Mouse (Mus musculus): ENCODE measurements at regions not wholly inside any gene's neighbourhood (a gene's known extent, or its start where the extent isn't known, plus 50 kb on each side); places are given as distances from the start of the nearest gene placed in this dataset.

DNA sequence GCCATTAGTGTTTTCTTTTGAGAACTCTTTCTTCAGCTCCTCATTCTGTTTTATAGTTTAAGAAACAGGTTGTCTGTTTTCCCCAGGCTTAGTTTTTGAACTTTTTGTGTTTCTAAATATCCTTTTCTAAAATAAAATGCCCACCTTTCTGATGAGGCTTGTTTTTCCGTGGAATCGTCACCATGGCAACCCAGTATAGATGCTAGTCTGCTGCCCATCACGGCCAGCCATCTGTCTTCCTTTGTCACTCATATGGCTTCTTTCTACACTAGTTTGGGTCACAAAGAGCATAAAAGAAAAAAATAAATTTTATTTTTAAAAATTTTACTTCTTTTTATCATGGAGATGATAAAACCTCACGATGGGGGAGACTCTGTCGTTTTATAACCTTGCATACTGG, 93.7 kb upstream of the Cox10 start:
- H3K9me3 ChIP-seq (replicated peaks; ENCODE audit: low read length): no peaks in the 10 kb centered on the region
- no peak overlapping the region for H3K4me3 ChIP-seq (replicated peaks; ENCODE audit: low read depth, low read length)
- ATAC-seq (replicated peaks; ENCODE audit: low FRiP score, low read depth) (no peak), DNase-seq (ENCODE audit: low spot score) (no peak)
- 74% methylated on average over 5 of the region's 5 CpGs for WGBS
- H3K4me1 ChIP-seq (replicated peaks; ENCODE audit: insufficient read depth, low read length): no peaks in the 10 kb centered on the region
- H3K9ac ChIP-seq (ENCODE audit: low read depth, low read length): no peak overlapping the region
- no peaks in the 10 kb centered on the region for H3K36me3 ChIP-seq (ENCODE audit: insufficient read depth, low read length)
- no peak overlapping the region for H3K4me2 ChIP-seq (ENCODE audit: low read length)
- no peak overlapping the region for H3K27ac ChIP-seq
- TF ChIP-seq CTCF (IDR thresholded peaks at IDR 0.05; ENCODE audit: low read depth): no peak
- H3K27me3 ChIP-seq (ENCODE audit: insufficient read depth, low read length): no peaks in the 10 kb centered on the region

DNA sequence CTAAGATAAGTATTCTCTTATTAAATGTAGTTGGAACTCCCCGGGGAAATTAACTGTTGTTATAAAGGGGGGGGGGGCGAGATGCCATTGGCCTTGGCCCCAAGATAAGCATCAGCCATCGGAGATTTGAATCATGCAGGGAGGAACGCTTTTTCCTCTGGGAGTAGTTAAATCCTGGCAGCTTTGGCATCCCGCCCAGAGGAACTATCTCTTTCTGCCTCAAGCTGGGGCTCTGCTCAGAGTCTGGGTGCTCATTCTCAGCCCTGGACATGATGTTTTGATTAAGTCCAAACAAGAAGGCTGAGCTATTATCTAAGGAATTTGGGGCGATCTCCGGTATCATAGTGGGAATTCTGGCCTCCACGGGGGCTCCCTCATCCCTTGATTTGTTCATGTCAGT, 89.4 kb upstream of the Cox10 start:
- Histone ChIP-seq H3K9ac (ENCODE audit: low read depth, low read length) (no peak overlapping the region), H3K27me3 (ENCODE audit: insufficient read depth, low read length) (no peaks in the 10 kb centered on the region), H3K9me3 (replicated peaks; ENCODE audit: low read length) (no peaks in the 10 kb centered on the region), H3K4me3 (replicated peaks; ENCODE audit: low read depth, low read length) (no peak overlapping the region), H3K36me3 (ENCODE audit: insufficient read depth, low read length) (no peaks in the 10 kb centered on the region), H3K4me2 (ENCODE audit: low read length) (no peak overlapping the region), H3K27ac (no peak overlapping the region), H3K4me1 (replicated peaks; ENCODE audit: insufficient read depth, low read length) (no peaks in the 10 kb centered on the region)
- WGBS: 50% methylated on average over 8 of the region's 8 CpGs
- peak; percentile 40 for DNase-seq (ENCODE audit: low spot score)
- no peak for ATAC-seq (replicated peaks; ENCODE audit: low FRiP score, low read depth)
- no peak for TF ChIP-seq CTCF (IDR thresholded peaks at IDR 0.05; ENCODE audit: low read depth)

DNA sequence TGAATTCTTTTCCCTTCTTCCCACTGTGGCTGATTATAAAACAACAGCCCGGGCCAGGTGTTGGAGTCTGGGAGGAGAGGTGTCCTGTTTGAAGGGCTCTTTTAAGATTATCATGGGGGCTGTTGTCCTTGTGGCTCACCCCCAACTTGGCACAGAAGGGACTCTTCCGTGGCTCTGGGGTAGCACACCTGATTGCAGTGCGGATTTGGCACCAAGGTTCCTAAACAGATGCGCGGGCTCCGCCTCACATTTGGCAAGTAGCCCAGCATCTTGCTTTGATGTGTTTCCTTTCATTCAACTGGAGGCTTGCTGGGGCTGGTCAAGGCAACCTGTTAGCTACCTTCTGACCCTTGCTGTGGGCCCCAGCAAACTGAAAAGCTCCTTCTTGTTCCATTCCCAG, 85.5 kb upstream of the Cox10 start:
- no peak for TF ChIP-seq CTCF (IDR thresholded peaks at IDR 0.05; ENCODE audit: low read depth)
- ATAC-seq (replicated peaks; ENCODE audit: low FRiP score, low read depth) (no peak), DNase-seq (ENCODE audit: low spot score) (no peak)
- no peak overlapping the region for H3K27ac ChIP-seq
- no peaks in the 10 kb centered on the region for H3K9me3 ChIP-seq (replicated peaks; ENCODE audit: low read length)
- no peaks in the 10 kb centered on the region for H3K27me3 ChIP-seq (ENCODE audit: insufficient read depth, low read length)
- H3K36me3 ChIP-seq (ENCODE audit: insufficient read depth, low read length): no peaks in the 10 kb centered on the region
- no peak overlapping the region for H3K9ac ChIP-seq (ENCODE audit: low read depth, low read length)
- H3K4me1 ChIP-seq (replicated peaks; ENCODE audit: insufficient read depth, low read length): no peaks in the 10 kb centered on the region
- H3K4me2 ChIP-seq (ENCODE audit: low read length): no peak overlapping the region
- H3K4me3 ChIP-seq (replicated peaks; ENCODE audit: low read depth, low read length): no peak overlapping the region
- 48% methylated on average over 6 of the region's 6 CpGs for WGBS

DNA sequence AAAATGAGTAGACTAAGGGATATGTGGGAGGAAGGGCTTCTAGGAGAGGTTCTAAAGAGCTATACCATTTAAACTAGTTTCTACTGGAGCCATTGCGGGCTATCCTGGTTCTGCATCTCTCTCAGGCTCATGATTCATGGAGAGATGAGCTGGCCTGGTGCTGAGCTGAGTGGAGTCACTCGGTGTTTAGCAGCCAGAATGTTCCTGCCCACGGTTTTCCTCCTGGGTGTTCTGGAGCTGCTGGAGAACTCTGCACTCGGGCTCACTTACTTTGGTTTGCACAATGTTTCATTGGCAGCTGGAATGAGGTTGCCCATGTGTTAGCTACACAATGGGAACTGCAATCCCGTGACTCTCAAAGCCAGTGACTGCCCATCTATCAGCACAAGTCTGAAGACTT, 79.0 kb upstream of the Cox10 start:
- no peak overlapping the region for H3K9ac ChIP-seq (ENCODE audit: low read depth, low read length)
- H3K4me2 ChIP-seq (ENCODE audit: low read length): no peak overlapping the region
- H3K4me3 ChIP-seq (replicated peaks; ENCODE audit: low read depth, low read length): no peak overlapping the region
- H3K4me1 ChIP-seq (replicated peaks; ENCODE audit: insufficient read depth, low read length): no peaks in the 10 kb centered on the region
- DNase-seq (ENCODE audit: low spot score) (no peak), ATAC-seq (replicated peaks; ENCODE audit: low FRiP score, low read depth) (no peak)
- no peaks in the 10 kb centered on the region for H3K9me3 ChIP-seq (replicated peaks; ENCODE audit: low read length)
- H3K36me3 ChIP-seq (ENCODE audit: insufficient read depth, low read length): no peaks in the 10 kb centered on the region
- no peaks in the 10 kb centered on the region for H3K27me3 ChIP-seq (ENCODE audit: insufficient read depth, low read length)
- 84% methylated on average over 5 of the region's 5 CpGs for WGBS
- H3K27ac ChIP-seq: no peak overlapping the region
- TF ChIP-seq CTCF (IDR thresholded peaks at IDR 0.05; ENCODE audit: low read depth): no peak

DNA sequence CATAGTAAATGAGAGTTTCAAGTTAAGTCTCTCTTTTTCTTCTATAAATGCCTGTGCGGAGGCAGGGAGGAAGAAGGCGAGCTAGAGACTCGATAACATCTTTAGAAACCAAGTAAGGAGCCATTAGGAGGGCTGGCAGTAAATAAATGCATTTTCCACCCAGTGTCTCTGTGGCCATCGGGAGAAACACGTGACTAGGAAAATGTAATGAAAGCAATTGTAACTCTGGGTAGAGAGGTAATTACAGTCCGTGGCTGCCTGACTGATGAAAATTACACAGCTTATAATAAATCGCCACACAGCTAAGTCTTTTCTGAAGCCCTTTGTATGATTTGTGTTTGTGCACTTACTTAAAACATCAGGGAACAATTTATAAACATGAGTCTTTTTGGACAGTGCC, 77.4 kb upstream of the Cox10 start:
- Histone ChIP-seq H3K36me3 (ENCODE audit: insufficient read depth, low read length) (no peaks in the 10 kb centered on the region), H3K27me3 (ENCODE audit: insufficient read depth, low read length) (no peaks in the 10 kb centered on the region), H3K4me3 (replicated peaks; ENCODE audit: low read depth, low read length) (no peak overlapping the region), H3K27ac (no peak overlapping the region), H3K9ac (ENCODE audit: low read depth, low read length) (no peak overlapping the region), H3K4me1 (replicated peaks; ENCODE audit: insufficient read depth, low read length) (no peaks in the 10 kb centered on the region), H3K4me2 (ENCODE audit: low read length) (no peak overlapping the region), H3K9me3 (replicated peaks; ENCODE audit: low read length) (no peaks in the 10 kb centered on the region)
- 56% methylated on average over 7 of the region's 7 CpGs for WGBS
- DNase-seq (ENCODE audit: low spot score) (no peak), ATAC-seq (replicated peaks; ENCODE audit: low FRiP score, low read depth) (no peak)
- TF ChIP-seq CTCF (IDR thresholded peaks at IDR 0.05; ENCODE audit: low read depth): no peak

DNA sequence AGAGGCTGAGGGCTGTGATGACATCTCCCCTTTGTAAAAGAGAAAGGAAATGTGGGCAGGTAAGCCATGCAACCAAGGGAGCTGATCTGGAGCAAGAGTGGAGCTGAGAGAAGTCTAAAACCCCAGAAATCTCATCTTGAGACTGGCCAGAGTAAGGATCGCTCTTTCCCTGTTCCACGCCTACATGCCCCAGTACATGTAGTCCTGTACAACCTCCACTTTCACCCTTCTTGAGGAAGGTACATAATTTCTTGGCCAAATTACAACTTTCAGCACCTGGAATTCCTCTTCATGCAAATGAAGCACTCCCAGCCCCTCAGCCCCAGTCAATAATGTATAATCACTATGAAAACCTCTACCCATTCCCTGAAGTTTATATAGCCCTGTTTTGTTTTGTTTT, 60.2 kb upstream of the Cox10 start:
- Histone ChIP-seq H3K9me3 (replicated peaks; ENCODE audit: low read length) (no peaks in the 10 kb centered on the region), H3K4me2 (ENCODE audit: low read length) (no peak overlapping the region), H3K27me3 (ENCODE audit: insufficient read depth, low read length) (no peaks in the 10 kb centered on the region), H3K27ac (no peak overlapping the region), H3K9ac (ENCODE audit: low read depth, low read length) (no peak overlapping the region), H3K36me3 (ENCODE audit: insufficient read depth, low read length) (no peaks in the 10 kb centered on the region), H3K4me1 (replicated peaks; ENCODE audit: insufficient read depth, low read length) (no peaks in the 10 kb centered on the region), H3K4me3 (replicated peaks; ENCODE audit: low read depth, low read length) (no peak overlapping the region)
- no peak for TF ChIP-seq CTCF (IDR thresholded peaks at IDR 0.05; ENCODE audit: low read depth)
- 96% methylated on average over 2 of the region's 2 CpGs for WGBS
- no peak for DNase-seq (ENCODE audit: low spot score)
- ATAC-seq (replicated peaks; ENCODE audit: low FRiP score, low read depth): no peak

DNA sequence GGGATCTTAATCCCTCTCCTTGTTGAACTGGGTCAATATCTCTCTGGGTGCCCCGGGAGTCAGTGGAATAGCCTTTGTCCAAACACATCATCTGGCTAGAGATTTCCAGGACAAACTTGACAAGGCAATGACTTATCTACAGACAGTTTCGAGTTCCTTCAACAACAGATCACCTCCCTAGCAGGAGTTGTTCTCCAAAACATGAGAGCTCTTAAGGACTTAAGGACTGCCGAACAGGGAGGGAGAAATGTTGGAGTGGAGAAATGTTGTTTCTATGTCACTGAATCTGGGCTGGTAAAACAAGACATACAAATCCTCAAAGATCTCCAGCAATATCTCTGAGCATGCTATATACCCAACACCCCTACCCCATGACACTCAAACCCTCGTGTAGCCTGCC, 59.7 kb upstream of the Cox10 start:
- Histone ChIP-seq H3K9ac (ENCODE audit: low read depth, low read length) (no peak overlapping the region), H3K4me3 (replicated peaks; ENCODE audit: low read depth, low read length) (no peak overlapping the region), H3K36me3 (ENCODE audit: insufficient read depth, low read length) (no peaks in the 10 kb centered on the region), H3K4me1 (replicated peaks; ENCODE audit: insufficient read depth, low read length) (no peaks in the 10 kb centered on the region), H3K27me3 (ENCODE audit: insufficient read depth, low read length) (no peaks in the 10 kb centered on the region), H3K4me2 (ENCODE audit: low read length) (no peak overlapping the region), H3K27ac (no peak overlapping the region), H3K9me3 (replicated peaks; ENCODE audit: low read length) (no peaks in the 10 kb centered on the region)
- 36% methylated on average over 4 of the region's 4 CpGs for WGBS
- ATAC-seq (replicated peaks; ENCODE audit: low FRiP score, low read depth): no peak
- TF ChIP-seq CTCF (IDR thresholded peaks at IDR 0.05; ENCODE audit: low read depth): no peak
- no peak for DNase-seq (ENCODE audit: low spot score)

All from kidney, postnatal 0 days (tissue).